Mouse (Mus musculus) layer of hippocampus, adult 9-11 months (tissue): ENCODE results near the gene Dpm3.

Experiments
- DNase-seq: peaks from one replicate; pipeline ENCODE4 v3.0.0; 2022

Gene Dpm3

GRCm38 (mm10) chr3:89298908-89299307 lies 39.8 kb downstream of the Dpm3 start:
- DNase-seq, result no peak

- no peak for DNase-seq
Measured at GRCm38 (mm10) chr3:89299499-89299898, 40.3 kb downstream of the Dpm3 start.

GRCm38 (mm10) chr3:89300071-89300470 lies 40.9 kb downstream of the Dpm3 start:
- no peak for DNase-seq

GRCm38 (mm10) chr3:89300514-89300913 lies 41.4 kb downstream of the Dpm3 start:
- no peak for DNase-seq

GRCm38 (mm10) chr3:89304440-89304839 lies 45.3 kb downstream of the Dpm3 start:
- DNase-seq, result no peak

- no peak for DNase-seq
Measured at GRCm38 (mm10) chr3:89305105-89305504, 45.9 kb downstream of the Dpm3 start.

GRCm38 (mm10) chr3:89305551-89306325 lies 46.6 kb downstream of the Dpm3 start:
- no peak for DNase-seq

GRCm38 (mm10) chr3:89308089-89308488 lies 48.9 kb downstream of the Dpm3 start:
- DNase-seq, result no peak

- no peak for DNase-seq
Measured at GRCm38 (mm10) chr3:89314340-89314739, 55.2 kb downstream of the Dpm3 start.

- DNase-seq, result no peak
Measured at GRCm38 (mm10) chr3:89314791-89315190, 55.6 kb downstream of the Dpm3 start.

GRCm38 (mm10) chr3:89315195-89315929 lies 56.2 kb downstream of the Dpm3 start:
- DNase-seq, result peak; percentile 75

GRCm38 (mm10) chr3:89315930-89316831 lies 57.0 kb downstream of the Dpm3 start:
- DNase-seq, result no peak
